Mouse (Mus musculus) inflammation-experienced regulatory T-cells, adult 6 months (primary cell): ENCODE measurements around the gene Rabgap1l. TPM values are rescaled to one million over a fixed set of nuclear protein-coding genes. Genes with fewer than 3 reads are reported as not detected.

Source experiments
- ATAC-seq: one replicate; pipeline ENCODE4 v1.8.0; 2017
- polyA plus RNA-seq, 3 experiments: library from polyadenylated mRNA; unstranded; fragments of 100-300 nt; shearing (Covaris generic); gene quantifications; one replicate each; pipeline ENCODE4 v1.2.1; 2017

Rabgap1l gene
- polyA plus RNA-seq, 3 experiments from 2014 or later = 237 to 400 (median 301) TPM

DNA sequence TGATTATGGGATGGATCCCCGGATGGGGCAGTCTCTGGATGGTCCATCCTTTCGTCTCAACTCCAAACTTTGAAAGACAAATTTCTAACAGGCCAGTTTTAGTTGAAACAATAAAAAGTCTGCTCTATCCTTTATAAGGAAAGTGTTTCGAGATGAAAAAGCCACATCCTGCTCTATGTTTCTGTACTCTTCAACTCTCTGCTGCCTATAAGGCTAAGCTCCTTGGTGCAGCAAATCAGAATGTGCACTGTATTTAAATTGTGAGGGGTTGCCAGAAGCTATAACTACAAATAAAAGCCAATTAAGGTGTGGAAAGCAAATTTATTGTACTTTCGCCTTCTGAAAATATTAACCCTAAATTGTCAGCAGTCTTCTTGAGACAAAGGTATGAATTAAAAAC lies 198.9 kb downstream of the Rabgap1l start:
- peak; percentile 54 for ATAC-seq

DNA sequence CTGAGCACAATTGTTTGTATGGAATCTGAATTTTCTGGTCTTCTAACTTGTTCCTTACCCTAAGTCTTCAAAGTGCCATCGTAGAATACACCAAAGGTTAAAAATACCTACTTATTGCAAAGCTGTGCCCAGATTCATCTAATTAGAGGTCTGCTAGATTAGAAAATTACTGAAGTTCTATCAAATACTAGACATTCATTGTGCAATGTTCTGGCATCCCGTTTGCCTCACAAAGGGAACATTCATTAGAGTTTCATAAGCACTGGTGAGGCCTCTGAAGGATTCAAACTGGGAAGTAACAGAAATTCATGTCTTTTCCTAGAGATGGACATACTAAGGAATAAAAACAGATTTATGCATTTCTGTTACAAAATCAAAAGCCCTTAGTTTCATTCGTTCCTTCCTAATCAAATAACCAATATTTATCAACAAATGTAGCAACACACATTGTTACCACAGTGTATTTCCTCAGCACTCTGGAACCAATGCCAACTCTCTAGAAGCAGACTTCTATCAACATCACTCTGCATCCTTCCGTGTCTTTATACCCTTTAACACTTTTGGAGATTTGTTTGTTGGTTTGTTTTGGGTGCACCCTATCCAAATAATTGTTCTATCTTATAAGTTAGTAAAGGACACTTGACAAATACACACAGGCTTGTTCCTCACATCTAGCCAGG lies 204.0 kb downstream of the Rabgap1l start:
- ATAC-seq = no peak

DNA sequence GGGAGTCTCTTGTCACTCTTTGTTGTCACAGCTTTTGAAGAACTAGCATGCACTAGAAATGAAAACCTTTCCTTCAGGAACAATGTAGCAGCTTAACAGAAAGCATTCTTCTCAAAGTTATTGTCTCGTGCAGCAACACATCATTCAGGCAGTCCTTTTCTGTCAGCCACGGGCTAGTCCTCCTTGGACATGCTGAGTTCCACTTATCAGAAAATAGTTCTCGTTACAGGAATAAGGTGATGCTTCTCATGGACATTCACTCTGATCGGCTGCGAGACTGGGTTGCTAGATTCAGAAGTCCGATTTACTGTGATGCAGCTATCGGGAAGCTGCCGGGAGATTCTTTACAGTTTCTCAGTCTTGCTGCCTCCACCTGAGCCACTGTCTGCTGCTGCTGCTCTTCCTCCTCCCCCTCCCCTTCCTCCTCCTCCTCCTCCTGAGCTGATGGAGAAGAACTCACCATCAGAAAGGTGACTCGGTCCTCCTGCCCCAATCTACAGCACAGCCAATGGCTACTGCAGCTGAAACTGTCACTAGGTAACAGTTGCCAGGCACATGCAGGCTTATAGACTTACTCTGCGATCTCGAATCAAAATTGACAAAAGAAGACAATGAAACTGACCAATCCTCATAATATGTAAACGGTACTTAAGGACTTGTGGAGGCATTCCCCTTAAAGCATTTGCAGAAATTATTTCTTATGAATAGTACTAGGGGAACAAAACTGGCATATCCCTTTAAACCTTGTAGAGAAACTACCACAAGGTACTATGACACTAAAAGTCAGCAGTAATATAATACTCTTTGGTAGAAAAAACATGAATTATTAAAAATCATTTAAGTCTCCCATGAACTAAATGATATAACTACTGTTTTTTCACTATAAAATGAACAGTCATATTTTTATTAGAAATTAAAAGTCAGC lies 213.4 kb downstream of the Rabgap1l start:
- no peak for ATAC-seq

DNA sequence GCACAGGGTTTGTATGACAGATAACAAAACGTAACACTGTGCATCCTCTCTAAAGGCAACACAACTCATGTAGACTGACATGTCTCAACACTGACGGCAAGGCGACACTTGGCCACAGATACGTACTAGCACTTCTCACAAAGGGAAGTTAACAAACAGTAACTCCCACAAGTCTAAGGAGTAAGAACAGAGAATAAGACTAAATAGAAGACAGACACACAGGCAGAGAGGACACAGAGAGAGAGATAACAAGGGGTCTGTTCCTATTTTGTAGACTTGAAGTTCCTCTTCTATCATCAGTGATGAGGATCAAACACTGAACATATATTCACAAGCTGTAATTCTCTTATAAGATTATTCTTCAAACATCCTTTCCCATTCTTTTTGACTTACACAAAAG lies 216.9 kb downstream of the Rabgap1l start:
- ATAC-seq = no peak

DNA sequence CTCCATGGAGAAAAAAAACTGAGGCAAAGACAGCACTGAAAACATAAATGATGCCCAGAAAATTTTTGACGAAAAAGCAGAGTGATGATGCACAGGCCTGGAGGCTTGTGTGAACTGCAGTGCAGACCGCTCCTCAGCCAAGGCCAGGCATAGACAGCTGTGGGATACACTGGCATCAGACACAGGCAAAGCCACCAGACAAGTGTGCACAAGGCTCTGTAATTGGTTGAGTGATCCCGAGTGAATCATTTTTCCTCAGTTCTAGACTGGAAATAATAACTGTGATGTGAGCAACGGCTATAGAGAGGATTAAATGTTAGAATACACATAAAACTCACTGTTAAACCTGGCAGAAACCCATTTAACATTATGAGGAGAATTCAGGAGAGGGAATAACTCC lies 219.0 kb downstream of the Rabgap1l start:
- ATAC-seq = no peak

DNA sequence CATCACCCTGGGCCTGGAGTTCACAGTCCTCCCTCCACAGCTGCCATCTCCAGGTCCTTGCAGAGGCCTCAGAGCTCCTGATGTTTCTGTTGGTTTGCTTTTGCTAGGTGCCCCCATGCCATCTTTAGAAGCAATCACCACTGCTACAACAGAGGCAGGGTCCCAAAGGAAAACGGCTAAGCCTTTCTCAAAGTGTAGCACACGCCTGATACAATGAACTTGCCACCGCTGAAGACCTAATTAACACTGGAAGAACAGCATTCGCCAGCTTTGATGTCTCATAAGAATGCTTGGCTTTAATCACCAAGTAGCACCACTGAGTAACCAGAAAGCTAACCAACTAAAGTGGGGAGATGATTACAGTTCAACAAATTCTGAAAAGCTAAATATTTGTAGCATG lies 226.6 kb downstream of the Rabgap1l start:
- ATAC-seq = no peak

DNA sequence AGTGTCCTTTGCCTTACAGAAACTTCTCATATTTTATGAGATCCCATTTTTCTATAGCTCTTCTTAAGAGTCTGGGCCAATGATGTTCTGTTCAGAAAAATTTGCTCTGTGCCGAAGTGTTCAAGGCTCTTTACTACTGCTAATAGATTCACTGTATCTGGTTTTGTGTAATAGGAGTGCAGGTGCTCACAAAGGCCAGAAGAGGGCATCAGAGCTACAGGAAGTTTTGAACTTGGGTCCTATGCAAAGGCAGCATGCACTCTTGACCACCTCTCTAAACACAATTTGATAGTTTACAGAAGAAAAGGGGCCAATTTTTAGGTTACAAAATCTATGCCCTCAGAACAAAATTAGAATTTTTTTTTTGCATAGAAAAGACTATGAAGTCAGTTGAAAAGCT lies 231.6 kb downstream of the Rabgap1l start:
- no peak for ATAC-seq

DNA sequence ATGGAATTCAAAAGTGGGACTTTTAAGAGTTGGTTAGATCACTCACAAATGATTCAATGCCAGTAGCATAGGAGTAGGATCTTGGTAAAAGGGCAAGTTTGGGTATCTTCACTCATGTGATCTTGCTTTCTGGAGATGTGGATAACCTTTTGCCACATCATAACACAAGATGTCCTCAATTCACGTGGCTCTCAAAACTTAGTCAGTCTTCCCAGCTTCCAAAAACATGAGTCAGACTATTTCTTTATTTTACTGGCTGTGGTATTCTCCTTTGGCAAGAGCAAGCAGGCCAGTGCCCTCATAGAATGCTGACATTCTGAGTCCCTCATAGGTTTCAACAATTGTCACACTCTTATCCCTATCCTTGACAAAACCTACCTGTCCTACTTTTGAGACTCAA lies 242.4 kb downstream of the Rabgap1l start:
- no peak for ATAC-seq

DNA sequence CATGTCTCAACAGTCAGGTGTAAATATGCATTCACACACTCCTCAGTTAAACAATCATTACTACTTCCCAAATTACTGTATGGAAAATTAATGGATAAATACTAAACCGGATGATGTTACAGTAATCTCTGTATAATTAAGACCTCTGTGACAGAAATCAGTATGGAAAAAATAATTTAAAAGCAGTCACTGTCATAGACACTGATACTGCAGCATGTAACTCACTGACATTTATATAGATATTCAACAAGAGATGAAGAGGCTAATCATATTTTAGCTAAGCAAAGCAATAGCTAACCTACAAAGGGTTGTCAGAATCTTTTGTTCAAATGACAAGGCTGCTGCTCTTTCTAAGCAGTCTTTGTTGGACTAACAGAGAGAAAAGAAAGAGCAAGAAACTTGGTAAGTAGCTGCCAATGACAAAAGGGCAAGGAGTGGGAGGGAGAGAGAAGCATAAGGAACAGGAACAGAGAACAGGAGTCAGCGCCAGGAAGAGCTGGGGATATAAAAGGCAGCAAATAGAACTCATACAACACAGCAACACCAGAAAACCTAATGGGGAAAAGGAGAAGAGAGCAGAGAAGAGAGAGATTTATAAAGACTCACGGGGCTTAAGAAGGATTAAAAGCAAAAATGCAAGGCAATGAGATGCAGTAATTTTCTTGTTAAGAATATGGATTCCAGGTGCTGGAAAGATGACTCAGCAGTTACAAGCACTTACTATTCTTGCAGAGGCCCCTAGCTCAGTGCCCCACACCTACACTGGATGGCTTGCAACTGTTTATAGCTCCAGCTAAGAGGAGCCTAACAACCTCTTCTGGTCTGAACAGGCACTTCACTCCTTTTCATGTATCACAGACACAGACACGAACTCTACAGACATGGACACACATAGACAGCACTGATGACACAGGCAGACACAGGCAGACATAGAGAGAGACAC lies 244.8 kb downstream of the Rabgap1l start:
- ATAC-seq = no peak

DNA sequence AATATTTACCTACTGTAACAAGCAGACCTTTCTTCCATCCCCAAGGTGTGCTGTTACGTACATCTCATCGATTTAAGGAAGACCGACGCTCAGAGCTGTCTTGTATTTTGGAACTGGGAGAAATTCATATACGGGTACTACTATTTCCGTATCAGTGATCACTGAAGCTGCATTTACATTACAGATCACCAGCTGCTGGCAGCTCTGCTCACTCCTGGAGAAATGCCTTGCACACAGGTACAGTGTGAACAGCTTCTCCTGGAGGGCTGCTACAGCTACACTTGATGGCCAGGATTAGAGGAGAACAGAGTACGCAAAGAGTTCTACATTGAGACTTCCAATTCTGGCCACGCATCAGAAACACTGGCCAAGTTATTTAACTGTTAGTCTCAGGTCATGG lies 257.4 kb downstream of the Rabgap1l start:
- no peak for ATAC-seq

DNA sequence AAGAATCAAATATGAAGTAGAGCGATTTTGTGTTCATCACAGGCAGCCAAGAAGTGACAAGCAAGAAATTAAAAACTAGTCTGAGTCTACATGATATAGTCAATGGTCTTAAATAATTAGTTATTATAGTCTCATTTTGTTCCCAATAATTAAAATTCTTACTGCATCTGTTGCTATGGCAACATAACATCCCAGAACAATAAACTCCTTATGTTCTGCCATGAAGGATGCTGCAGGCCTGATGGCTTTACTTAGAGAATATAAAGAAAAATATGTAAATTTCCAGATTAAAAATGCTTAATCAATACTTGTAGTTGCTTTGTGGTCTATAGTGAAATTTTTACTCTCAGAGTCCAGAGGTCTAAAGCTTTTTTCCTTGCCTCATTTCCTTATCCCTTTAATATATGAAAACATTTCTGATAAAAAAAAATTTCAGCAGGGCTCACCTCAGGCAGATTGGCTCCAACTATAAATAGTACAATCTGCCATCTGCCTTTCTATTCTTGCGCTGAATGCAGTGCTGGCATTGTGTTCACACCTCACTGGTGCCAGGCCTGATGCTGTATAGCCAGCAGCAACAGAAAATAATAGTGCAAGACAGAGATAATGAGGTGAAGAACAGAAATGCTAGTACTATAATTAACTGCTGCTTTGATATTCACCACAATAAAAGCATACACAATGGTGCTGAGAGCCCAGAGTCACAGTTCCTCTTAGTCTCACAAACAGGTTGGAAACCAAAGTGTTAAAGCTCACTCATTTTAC lies 258.3 kb downstream of the Rabgap1l start:
- no peak for ATAC-seq

DNA sequence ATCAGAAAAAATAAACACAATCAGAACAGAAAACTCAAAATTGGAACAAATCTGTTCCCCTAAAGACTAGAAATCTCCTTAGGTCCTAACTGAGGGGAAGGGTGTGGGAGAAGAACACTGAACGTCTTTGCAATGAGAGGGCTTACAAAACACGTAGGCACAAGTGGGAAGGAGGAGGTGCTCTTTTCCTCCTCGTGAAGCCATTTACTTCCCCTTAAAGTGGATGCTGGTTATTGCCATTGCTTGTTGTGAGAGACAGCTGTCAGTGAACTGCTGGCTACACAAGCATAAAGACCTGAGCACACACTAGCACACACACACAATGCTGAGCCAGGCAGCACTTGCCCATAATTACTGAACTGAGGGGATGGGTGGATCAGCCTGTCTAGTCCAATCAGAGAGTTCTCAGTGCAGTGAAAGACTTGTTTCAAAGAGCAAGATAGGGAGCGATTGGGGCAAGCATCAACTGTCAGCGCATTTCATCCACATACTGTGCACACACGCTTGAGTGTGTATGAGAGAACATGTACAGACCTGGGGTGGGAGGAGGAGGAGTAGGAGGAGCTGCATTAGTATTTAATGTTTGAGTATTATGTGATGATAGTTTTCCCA lies 259.7 kb downstream of the Rabgap1l start:
- ATAC-seq = no peak

DNA sequence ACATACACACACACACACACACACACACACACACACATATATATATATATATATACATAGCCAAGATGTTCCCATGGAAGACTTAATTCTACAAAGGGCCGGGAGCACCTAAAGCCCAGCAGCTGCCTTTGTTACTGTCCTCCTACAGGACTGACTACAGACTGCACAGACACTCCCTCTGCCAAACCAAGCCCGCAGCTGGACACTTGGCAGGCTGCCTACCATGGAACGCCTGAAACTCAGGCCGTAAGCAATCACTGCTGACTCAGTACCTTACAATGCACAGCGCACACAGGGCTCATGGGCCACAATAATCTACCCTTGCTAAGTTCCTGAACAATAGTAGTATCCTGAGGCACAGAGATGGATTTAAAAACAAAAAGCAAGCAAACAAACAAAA lies 261.6 kb downstream of the Rabgap1l start:
- ATAC-seq = no peak

DNA sequence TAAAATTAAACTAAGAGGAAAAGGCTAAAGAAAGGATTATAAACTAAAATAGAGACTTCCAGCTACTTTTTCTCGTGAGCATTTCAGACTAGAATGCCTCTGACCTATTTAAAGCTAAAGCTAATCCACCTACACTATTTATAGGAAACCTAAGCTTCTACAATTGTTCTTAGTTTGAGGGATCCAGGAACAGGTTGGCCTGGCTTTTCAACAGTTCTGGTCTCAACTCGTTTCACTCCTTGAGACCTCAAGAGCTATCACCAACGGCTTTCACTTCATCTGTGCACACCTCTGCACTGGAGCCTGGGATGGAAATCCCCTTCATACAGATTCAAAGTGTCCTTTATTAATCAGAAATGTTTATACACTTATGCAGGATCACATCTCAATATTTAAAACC lies 271.1 kb downstream of the Rabgap1l start:
- no peak for ATAC-seq

DNA sequence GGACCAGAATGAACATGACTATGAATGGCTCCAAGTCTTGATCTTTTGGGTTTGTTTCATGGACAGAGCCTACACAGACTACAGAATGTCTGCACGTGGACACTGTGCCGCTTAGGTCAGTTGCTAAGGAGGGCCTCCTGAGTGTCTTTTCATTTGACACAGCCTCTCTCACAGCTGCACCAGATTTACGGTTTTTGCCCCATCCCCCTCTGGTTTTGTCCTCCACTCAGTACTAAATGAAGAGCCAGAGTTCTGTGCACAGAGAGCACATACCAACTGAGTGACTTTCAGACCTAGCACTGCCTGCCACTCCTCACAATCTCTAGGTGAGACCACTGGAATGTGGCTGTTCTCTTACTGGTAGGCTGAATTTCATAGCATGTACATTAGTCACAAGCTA lies 272.3 kb downstream of the Rabgap1l start:
- no peak for ATAC-seq

DNA sequence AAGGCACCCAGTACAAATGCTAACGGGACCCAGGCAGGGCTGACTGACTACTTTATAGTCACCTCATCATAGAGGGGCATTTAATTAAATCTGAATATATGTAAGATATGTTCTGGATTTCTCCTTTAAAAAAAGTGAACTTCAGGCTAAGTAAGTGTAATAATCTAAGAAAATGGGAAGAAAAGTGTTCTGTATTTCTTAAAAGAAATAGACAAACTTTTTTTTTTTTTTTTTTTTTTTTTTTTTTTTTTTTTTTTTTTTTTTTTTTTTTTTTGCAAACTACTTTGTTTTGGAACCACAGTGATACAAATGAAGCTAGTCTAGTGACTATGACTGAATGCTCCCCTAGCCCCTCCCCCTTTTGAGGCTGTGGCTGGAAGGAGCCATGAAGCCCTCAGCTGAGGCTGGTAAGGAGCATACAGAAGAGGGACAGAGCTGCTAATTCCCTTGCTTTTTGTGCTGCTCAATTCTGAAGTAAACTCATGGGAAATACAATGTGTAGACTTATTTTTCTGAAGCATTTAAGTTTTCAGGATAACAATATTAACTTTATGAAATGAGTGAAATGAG lies 273.0 kb downstream of the Rabgap1l start:
- ATAC-seq = no peak

DNA sequence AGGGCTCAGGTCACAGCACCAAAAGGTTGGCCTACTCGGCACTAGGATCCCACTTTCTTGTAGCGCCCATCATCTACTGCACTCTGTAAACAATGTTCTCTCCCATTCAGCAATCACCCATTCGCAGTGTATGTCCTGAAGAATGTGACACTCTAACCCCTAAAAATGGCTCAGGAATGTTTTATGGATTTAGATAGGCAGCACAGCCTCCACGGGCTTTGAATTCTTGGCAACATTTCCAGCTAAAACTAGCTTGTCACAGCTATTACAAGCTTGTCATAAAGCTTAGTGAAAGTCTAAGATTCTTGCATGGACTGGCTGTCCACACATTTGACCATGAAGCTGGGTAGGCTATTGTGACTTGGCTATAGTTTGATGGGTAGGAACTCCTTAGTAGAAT lies 274.5 kb downstream of the Rabgap1l start:
- no peak for ATAC-seq

DNA sequence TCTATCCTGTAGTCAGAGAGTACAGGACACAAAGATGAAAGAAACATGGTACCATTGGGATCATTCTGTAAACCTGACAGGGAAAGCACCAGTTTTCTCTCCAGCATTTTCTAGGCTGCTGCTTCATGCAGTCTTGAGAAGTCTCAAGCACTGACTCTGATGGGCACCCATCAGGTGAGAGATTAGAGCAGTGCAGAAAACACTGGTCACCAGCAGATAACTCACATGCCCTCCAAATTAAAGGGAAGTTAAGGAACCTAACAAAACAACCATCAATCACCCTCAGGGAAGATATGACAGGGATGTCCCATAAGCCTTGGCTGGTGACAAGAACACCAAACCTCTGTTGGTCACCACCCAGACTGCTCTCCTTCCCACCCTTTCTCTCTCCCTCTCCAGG lies 285.2 kb downstream of the Rabgap1l start:
- no peak for ATAC-seq

DNA sequence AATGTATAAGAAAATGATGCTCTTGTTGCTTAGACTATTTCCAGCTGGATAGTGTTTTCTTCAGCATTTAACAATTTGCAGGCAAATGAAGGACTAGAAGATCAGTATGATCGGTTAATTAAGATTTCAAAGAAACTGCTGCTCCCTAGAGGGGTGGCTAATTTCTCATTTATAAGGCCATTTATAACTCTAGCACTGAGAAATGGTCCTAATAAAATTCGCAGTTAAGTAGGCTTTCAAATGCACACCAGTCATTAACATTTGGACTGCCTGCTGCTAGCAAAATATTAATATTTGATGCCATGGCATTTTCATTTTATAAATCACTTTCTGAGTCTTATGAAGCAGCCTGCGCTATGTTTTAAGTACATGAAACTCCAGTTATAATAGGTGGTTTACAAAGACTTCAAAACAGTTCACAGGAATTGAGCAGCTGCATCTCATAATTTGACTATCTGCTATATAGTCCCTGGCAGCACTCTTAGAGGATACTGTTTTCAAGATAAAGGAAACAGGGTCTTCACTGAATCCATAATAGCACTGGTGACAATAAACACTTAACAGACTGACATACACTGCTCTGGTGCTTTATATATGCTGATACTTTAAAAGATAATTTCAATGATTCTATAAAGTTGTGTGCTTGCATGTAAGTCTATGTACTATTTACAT lies 296.0 kb downstream of the Rabgap1l start:
- ATAC-seq = no peak

DNA sequence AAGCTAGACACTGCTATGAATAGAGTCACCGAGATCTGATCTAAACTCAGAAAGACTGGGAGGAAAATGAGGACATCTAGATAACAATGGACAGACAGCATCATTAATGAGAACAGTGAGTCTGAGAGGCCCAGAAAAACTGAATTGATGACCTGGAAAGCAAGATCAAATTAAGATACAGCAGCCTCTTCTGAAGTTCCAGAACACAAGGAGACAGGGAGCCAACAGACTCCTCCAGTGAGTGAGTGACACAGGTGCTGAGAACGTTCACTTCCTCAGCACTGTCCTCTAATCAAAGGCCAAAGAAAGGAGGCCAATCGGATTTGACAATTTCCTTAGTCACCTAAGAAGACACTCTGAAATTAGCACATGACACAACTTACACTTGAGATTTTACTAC lies 307.3 kb downstream of the Rabgap1l start:
- ATAC-seq = no peak

DNA sequence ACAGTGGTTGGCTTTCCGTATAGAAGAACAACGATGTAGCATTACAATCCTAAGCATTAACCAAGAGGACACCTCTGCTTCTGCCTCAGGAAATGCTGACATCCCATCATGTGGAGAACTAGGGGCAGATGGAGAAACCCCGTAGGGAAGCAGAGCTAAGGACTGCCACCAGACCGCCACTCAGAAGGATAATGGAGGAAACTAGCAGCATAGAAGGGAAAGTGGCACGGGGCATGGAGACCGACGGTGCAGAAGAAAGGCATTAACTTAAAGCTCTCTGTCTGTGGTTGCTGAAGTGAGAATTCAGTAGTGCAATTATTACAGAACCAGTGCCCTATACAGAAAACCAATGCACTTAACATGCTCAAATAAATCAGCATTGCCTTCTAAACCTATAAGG lies 308.0 kb downstream of the Rabgap1l start:
- no peak for ATAC-seq
